Mouse (Mus musculus): ENCODE measurements around the gene Nkx3-2.

- no peak for TF ChIP-seq CTCF (IDR thresholded peaks at IDR 0.05)
- TF ChIP-seq EP300 (IDR thresholded peaks at IDR 0.05; ENCODE audit: insufficient read depth, low read depth, low read length), result no peak
Observed at GRCm38 (mm10) chr5:41754836-41755235, 9.5 kb downstream of the Nkx3-2 start.

Measured in heart, adult 2 months (tissue).